Mouse (Mus musculus) neural tube, embryonic 12.5 days (tissue): Measurements from ENCODE around the gene Bcas3. TPM values are rescaled to one million over a fixed set of nuclear protein-coding genes. Genes with fewer than 3 reads are reported as not detected.
"Not testable (repeated sequence)": the region's sequence is repeated elsewhere in the genome, so short reads cannot be mapped to it uniquely, and the experiment has no call there.

ENCODE experiments used
- ATAC-seq: fragments of 200-750 bp; cut with Nextera tagmentation; 2 replicates; pipeline ENCODE4 v1.8.0; 2017; ENCODE audit warnings: low read depth, mild to moderate bottlenecking, moderate TSS enrichment, moderate library complexity; ENCODE audit not compliant: low FRiP score
- H3K27ac ChIP-seq: fragments of 300-500 bp; sonication (generic); 2 replicates; pipeline ENCODE4 v1.5.1; 2016
- H3K27me3 ChIP-seq: fragments of 300-500 bp; sonication (generic); replicated peaks from 2 replicates; pipeline ENCODE4 v1.6.1; 2016; ENCODE audit warnings: mild to moderate bottlenecking
- H3K36me3 ChIP-seq: fragments of 300-500 bp; sonication (generic); 2 replicates; pipeline ENCODE4 v1.6.1; 2016; ENCODE audit warnings: mild to moderate bottlenecking
- H3K4me1 ChIP-seq: fragments of 300-500 bp; sonication (generic); 2 replicates; pipeline ENCODE4 v1.6.1; 2016
- H3K4me2 ChIP-seq: fragments of 300-500 bp; sonication (generic); replicated peaks from 2 replicates; pipeline ENCODE4 v1.6.1; 2016; ENCODE audit warnings: mild to moderate bottlenecking
- H3K4me3 ChIP-seq: fragments of 300-500 bp; sonication (generic); 2 replicates; pipeline ENCODE4 v1.5.1; 2016
- H3K9ac ChIP-seq: fragments of 300-500 bp; sonication (generic); 2 replicates; pipeline ENCODE4 v1.6.1; 2016; ENCODE audit warnings: mild to moderate bottlenecking
- H3K9me3 ChIP-seq: fragments of 300-500 bp; sonication (generic); 2 replicates; pipeline ENCODE4 v1.6.1; 2016; ENCODE audit warnings: mild to moderate bottlenecking
- WGBS: fragments of 180-500 bp; shearing (Covaris S2); methylation state at CpG from one replicate; pipeline ENCODE4 v1.1.7; 2016; 5-methylcytosine and 5-hydroxymethylcytosine counted together
- polyA plus RNA-seq: library from polyadenylated mRNA; unstranded; fragments of >200 nt; fragmentation: Nextera tagmentation; extraction: Ambion mirVana; gene quantifications from 2 replicates; pipeline ENCODE4 v1.2.1, GENCODE M21; 2016

Bcas3 gene
- polyA plus RNA-seq, 1 experiment from 2014 or later, result 38.2 TPM

DNA sequence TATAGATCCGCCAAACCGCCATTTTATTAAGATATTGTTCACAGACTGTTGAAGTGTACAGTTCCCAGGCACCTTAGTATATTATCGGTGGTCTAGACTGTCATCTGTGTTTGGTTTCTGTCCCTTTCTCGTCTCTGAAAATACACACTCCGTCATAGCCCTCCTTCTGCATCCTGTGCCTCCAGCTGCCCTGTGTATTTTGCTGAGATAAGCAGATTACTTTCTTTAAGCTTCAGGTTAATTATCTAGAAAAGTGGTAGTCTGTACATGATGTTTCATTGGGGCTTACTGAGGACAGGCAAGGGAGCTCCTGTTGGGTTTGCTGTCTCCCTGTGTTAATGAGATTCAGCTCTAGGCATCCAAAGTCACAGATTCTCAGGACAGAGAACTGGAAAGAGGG, 146.6 kb downstream of the Bcas3 start:
- H3K4me3 ChIP-seq, result no peak overlapping the region
- H3K36me3 ChIP-seq, result no peaks in the 10 kb centered on the region
- H3K9me3 ChIP-seq, result no peaks in the 10 kb centered on the region
- H3K27me3 ChIP-seq, result no peaks in the 10 kb centered on the region
- WGBS, result 89% methylated on average over 5 of the region's 5 CpGs
- no peak for ATAC-seq
- H3K4me2 ChIP-seq, result no peak overlapping the region
- no peak overlapping the region for H3K9ac ChIP-seq
- no peaks in the 10 kb centered on the region for H3K4me1 ChIP-seq
- H3K27ac ChIP-seq, result no peak overlapping the region

DNA sequence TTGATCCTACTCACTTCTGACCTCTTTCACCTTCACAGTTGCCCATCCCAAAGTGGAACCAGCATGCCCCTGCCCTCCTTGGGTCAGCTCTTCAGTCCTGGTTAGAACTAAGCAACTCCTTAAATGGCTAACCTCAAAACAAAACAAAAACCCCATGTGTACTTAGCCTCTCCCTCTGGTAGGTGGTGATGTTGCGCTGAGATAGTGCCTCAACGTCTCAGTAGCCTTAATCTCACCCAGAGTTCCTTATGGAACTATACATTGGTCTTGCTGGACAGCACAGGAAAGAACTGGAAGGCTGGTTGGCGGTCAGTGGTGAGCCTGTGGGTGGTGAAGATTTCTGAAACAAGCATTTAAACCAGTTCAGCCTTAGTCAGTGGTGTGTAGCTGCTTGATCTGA, 149.1 kb downstream of the Bcas3 start:
- H3K4me2 ChIP-seq, result no peak overlapping the region
- no peaks in the 10 kb centered on the region for H3K27me3 ChIP-seq
- no peaks in the 10 kb centered on the region for H3K4me1 ChIP-seq
- no peak for ATAC-seq
- no peaks in the 10 kb centered on the region for H3K36me3 ChIP-seq
- no peak overlapping the region for H3K9ac ChIP-seq
- WGBS, result 78% methylated on average over 3 of the region's 3 CpGs
- H3K27ac ChIP-seq, result no peak overlapping the region
- H3K9me3 ChIP-seq, result no peaks in the 10 kb centered on the region
- no peak overlapping the region for H3K4me3 ChIP-seq

DNA sequence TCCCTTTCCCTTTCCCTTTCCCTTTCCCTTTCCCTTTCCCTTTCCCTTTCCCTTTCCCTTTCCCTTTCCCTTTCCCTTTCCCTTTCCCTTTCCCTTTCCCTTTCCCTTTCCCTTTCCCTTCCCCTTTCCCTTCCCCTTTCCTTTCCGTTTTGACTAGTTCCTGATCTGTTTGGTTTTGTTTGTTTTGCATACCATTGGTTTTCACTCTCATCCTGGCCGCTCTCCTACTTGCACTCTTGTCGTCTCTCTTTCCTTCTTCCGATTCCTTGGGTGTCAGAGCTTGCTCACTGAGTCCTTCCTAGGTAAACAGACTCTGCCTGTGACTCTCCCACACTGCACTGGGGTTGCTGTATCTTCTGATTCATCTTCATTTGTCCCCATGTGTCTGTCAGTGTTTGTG, 151.8 kb downstream of the Bcas3 start:
- H3K4me2 ChIP-seq, H3K27me3 ChIP-seq, H3K9me3 ChIP-seq, H3K4me1 ChIP-seq, ATAC-seq, H3K4me3 ChIP-seq, H3K27ac ChIP-seq, H3K36me3 ChIP-seq, H3K9ac ChIP-seq: not testable (repeated sequence)
- WGBS, result 59% methylated on average over 4 of the region's 4 CpGs

- no peak overlapping the region for H3K4me3 ChIP-seq
- H3K4me1 ChIP-seq, result peaks cover 8% of the 10 kb centered on the region; the same call in 1 of the 2 replicates
- H3K9me3 ChIP-seq, result no peaks in the 10 kb centered on the region
- H3K36me3 ChIP-seq, result no peaks in the 10 kb centered on the region
- no peaks in the 10 kb centered on the region for H3K27me3 ChIP-seq
- H3K27ac ChIP-seq, result no peak overlapping the region
- 88% methylated on average over 4 of the region's 4 CpGs for WGBS
- H3K9ac ChIP-seq, result no peak overlapping the region
- H3K4me2 ChIP-seq, result no peak overlapping the region
- ATAC-seq, result no peak
Measured at GRCm38 (mm10) chr11:85505811-85506210, 152.8 kb downstream of the Bcas3 start.

DNA sequence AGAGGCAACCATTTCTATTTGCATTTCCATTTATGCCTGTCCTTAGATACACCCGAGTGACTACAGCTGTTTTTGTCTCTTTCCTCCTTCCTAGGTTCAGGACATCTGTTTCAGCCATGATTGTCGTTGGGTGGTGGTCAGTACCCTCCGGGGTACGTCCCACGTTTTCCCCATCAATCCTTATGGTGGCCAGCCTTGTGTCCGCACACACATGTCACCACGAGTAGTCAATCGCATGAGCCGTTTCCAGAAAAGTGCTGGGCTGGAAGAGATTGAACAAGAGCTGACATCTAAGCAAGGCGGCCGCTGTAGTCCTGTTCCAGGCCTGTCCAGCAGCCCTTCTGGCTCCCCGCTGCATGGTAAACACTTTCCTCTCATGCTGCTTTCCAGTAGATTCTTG, 156.4 kb downstream of the Bcas3 start:
- WGBS, result 68% methylated on average over 12 of the region's 12 CpGs
- no peaks in the 10 kb centered on the region for H3K9me3 ChIP-seq
- no peak for ATAC-seq

DNA sequence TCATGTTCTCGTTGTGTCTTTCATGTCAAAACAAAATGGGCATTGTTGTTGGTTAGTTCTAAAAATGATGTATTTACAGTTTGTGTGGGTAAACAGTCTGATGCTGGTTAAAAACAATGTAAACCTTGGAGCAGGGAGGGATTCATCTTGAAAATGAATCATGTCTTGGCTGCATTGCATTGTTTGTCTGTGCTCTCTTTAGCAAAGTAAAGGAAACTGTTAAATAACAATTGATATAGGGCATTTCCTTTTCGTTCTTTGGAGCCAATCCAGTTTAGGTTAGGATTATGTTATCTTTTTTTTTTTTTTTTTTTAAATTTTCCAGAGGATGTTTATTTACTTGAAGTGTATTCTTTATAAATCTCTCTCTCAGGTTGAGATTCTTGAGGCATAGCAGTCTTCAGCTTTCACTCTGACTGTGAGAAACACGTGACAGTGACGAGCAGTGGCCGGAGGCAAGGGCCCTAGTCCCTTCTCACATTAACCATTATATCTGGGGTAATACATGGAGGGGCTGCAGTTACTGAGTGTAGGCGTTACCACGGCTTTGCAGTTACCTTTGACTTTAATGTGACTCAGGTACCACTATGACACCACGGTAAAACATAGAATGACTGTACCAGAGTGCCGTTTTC, 158.4 kb downstream of the Bcas3 start:
- H3K4me2 ChIP-seq, result no peak overlapping the region
- WGBS, result 88% methylated on average over 9 of the region's 9 CpGs
- ATAC-seq, result no peak
- no peak overlapping the region for H3K27ac ChIP-seq
- peaks cover 8% of the 10 kb centered on the region; the same call in 1 of the 2 replicates for H3K4me1 ChIP-seq
- H3K4me3 ChIP-seq, result no peak overlapping the region
- H3K36me3 ChIP-seq, result no peaks in the 10 kb centered on the region
- H3K9me3 ChIP-seq, result no peaks in the 10 kb centered on the region
- H3K9ac ChIP-seq, result no peak overlapping the region
- H3K27me3 ChIP-seq, result no peaks in the 10 kb centered on the region

More for the DNA sequence above, 156.4 kb downstream of the Bcas3 start:
- peaks cover 8% of the 10 kb centered on the region; the same call in 1 of the 2 replicates for H3K4me1 ChIP-seq
- no peaks in the 10 kb centered on the region for H3K36me3 ChIP-seq
- no peak overlapping the region for H3K27ac ChIP-seq
- no peak overlapping the region for H3K4me2 ChIP-seq
- H3K4me3 ChIP-seq, result no peak overlapping the region
- H3K27me3 ChIP-seq, result no peaks in the 10 kb centered on the region
- no peak overlapping the region for H3K9ac ChIP-seq

DNA sequence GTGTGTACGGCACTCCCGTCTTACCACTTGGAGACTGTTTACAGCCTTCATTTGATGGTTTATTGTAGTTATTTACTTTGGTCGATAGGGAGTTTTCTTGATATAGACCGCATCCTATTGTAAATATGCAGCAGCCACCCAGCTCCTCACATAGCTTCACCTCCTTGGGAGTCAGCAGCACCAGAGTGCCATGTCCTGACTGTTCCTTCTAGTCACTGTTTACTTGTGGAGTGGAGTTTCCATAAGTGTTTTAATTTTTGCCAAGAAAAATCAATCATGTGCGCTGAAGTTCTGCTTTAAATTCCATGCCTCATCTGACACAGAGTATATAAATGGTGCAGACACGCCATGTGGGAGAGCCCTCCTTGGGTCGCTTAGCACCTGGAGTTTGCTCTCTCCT, 163.8 kb downstream of the Bcas3 start:
- H3K9ac ChIP-seq, result no peak overlapping the region
- H3K36me3 ChIP-seq, result no peaks in the 10 kb centered on the region
- no peaks in the 10 kb centered on the region for H3K9me3 ChIP-seq
- H3K27me3 ChIP-seq, result no peaks in the 10 kb centered on the region
- H3K4me2 ChIP-seq, result no peak overlapping the region
- no peak for ATAC-seq
- no peak overlapping the region for H3K4me3 ChIP-seq
- H3K4me1 ChIP-seq, result no peaks in the 10 kb centered on the region
- H3K27ac ChIP-seq, result no peak overlapping the region
- 88% methylated on average over 7 of the region's 7 CpGs for WGBS

DNA sequence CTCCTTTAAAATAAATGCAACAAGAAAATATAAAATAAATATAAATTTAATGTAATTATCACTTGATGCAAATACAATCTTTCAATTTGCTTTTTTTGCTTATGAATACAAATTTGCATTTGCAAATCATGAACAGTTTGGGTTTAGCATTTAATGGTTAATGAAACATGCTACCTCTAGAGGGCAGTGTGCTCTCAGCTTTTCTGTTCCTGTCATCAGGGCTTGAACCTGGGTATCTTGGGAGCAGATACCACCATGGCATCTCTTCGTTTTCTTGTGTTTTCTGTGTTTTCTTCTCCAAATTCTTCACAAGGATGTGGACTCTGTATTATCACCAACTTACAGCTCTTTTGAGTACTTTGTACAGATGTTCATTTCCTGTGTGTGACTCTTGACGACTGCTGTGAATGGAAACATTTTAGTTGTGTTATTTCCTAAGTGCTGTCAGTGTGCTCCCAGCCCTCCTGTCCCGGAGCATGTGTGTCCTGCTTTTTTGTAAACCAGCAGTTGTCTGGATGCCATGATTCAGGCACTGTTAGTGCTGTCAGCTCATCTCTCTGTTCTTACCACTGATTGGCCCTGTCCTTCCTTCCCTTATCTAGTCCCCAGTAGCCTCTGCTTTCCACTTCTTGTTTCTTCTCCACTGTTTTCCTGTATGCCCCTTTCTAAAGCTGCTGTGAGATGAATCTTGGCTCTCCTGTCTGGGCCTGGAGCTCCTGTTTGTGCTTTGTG, 165.2 kb downstream of the Bcas3 start:
- Histone ChIP-seq H3K4me2 (no peak overlapping the region), H3K27ac (no peak overlapping the region), H3K4me3 (no peak overlapping the region), H3K4me1 (no peaks in the 10 kb centered on the region), H3K36me3 (no peaks in the 10 kb centered on the region), H3K9ac (no peak overlapping the region), H3K27me3 (no peaks in the 10 kb centered on the region), H3K9me3 (no peaks in the 10 kb centered on the region)
- WGBS, result 47% methylated on average over 3 of the region's 3 CpGs
- ATAC-seq, result no peak

GRCm38 (mm10) chr11:85520236-85520635, 167.3 kb downstream of the Bcas3 start:
- ATAC-seq, result no peak
- H3K4me1 ChIP-seq, result peaks cover 13% of the 10 kb centered on the region
- H3K4me2 ChIP-seq, result no peak overlapping the region
- H3K36me3 ChIP-seq, result no peaks in the 10 kb centered on the region
- no peak overlapping the region for H3K9ac ChIP-seq
- no peak overlapping the region for H3K27ac ChIP-seq
- no peak overlapping the region for H3K4me3 ChIP-seq
- WGBS, result 73% methylated on average over 12 of the region's 12 CpGs
- no peaks in the 10 kb centered on the region for H3K9me3 ChIP-seq
- H3K27me3 ChIP-seq, result 0 out of 2 replicates have a peak, but pooled peaks cover 3% of the 10 kb centered on the region

- H3K36me3 ChIP-seq, result no peaks in the 10 kb centered on the region
- no peaks in the 10 kb centered on the region for H3K9me3 ChIP-seq
- peaks cover 15% of the 10 kb centered on the region for H3K4me1 ChIP-seq
- H3K9ac ChIP-seq, result no peak overlapping the region
- H3K4me3 ChIP-seq, result no peak overlapping the region
- no peak overlapping the region for H3K27ac ChIP-seq
- no peak for ATAC-seq
- H3K27me3 ChIP-seq, result peaks cover 4% of the 10 kb centered on the region; the same call in 1 of the 2 replicates
- H3K4me2 ChIP-seq, result no peak overlapping the region
- WGBS, result 73% methylated on average over 4 of the region's 4 CpGs
Measured at GRCm38 (mm10) chr11:85520996-85521395, 168.0 kb downstream of the Bcas3 start.

DNA sequence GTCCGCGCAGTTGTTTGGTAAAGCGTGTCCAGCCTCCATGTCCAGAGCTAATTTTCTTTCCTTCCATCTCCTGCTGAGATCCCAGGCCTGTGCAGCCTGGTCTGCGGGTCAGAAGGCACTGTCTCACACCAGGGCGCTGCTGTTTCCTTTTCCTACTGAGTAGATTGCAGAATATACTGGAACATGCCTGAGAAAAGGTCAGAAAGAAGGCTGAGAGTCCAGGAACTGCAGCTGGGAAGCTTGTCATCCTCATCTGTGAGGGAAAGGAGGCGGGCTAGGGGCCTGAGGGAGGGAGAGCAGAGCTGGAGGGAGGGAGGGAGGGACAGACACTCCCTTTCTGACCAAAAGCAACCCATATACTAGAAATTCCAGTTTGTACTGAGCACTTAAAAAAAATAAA, 170.7 kb downstream of the Bcas3 start:
- no peak overlapping the region for H3K27ac ChIP-seq
- H3K9me3 ChIP-seq, result no peaks in the 10 kb centered on the region
- no peaks in the 10 kb centered on the region for H3K36me3 ChIP-seq
- WGBS, result 20% methylated on average over 6 of the region's 6 CpGs
- H3K9ac ChIP-seq, result 0 out of 2 replicates have a peak overlapping the region, but pooled peaks have one; percentile 35
- peaks cover 30% of the 10 kb centered on the region for H3K4me1 ChIP-seq
- no peak for ATAC-seq
- H3K27me3 ChIP-seq, result peaks cover 10% of the 10 kb centered on the region; the same call in 1 of the 2 replicates
- H3K4me2 ChIP-seq, result peak overlapping the region; percentile 52
- H3K4me3 ChIP-seq, result no peak overlapping the region

GRCm38 (mm10) chr11:85524186-85524585, 171.2 kb downstream of the Bcas3 start:
- H3K9ac ChIP-seq, result no peak overlapping the region
- H3K4me3 ChIP-seq, result no peak overlapping the region
- H3K27me3 ChIP-seq, result peaks cover 10% of the 10 kb centered on the region; the same call in 1 of the 2 replicates
- peak; percentile 68; the same call in 1 of the 2 replicates for ATAC-seq
- H3K27ac ChIP-seq, result no peak overlapping the region
- H3K4me1 ChIP-seq, result peaks cover 30% of the 10 kb centered on the region
- H3K9me3 ChIP-seq, result no peaks in the 10 kb centered on the region
- 14% methylated on average over 12 of the region's 12 CpGs for WGBS
- peak overlapping the region; percentile 52 for H3K4me2 ChIP-seq
- no peaks in the 10 kb centered on the region for H3K36me3 ChIP-seq
